Mouse (Mus musculus) adipose tissue, adult 10 weeks (tissue): ENCODE data around the gene Edem1. TPM values are rescaled to one million over a fixed set of nuclear protein-coding genes. Genes with fewer than 3 reads are reported as not detected.

ENCODE experiments used
- polyA plus RNA-seq: library from polyadenylated mRNA; stranded (reverse); fragments of 350-450 nt; fragmentation: Illumina TruSeq; extraction: RNeasy Lipid Tissue Mini Kit (QIAGEN cat#74804); gene quantifications from one replicate; pipeline ENCODE4 v1.2.3, GENCODE M21; 2014; ENCODE audit warnings: low read depth, low replicate concordance

Gene Edem1
- polyA plus RNA-seq: 36.7 TPM

GRCm38 (mm10) chr6:108828234-108828868 is at the start of gene Edem1:
Gene Edem1, plus strand, starts transcription at chr6:108828641.

GRCm38 (mm10) chr6:108782526-108783183 is 45.8 kb upstream of the Edem1 start, which contains the start of gene Arl8b:
Gene Arl8b, plus strand, starts transcription at chr6:108783099.

Other genes starting within 250 kb of the Edem1 start
- gene Bhlhe40, start 168.0 kb upstream of the Edem1 start, polyA plus RNA-seq: 65.1 TPM
- gene Arl8b, start 45.5 kb upstream of the Edem1 start, polyA plus RNA-seq: 73.8 TPM